Mouse (Mus musculus) spleen, adult 2 months (tissue): ENCODE data around the gene Zfhx3.

ENCODE experiments used
- CTCF ChIP-seq: fragments of 200-500 bp; IDR thresholded peaks from 2 replicates; pipeline ENCODE4 v1.5.1; 2011; ENCODE audit warnings: mild to moderate bottlenecking, inconsistent platforms; ENCODE audit not compliant: insufficient read depth, insufficient read length, insufficient replicate concordance; ENCODE audit errors: extremely low read depth
- POLR2A ChIP-seq: fragments of 200-500 bp; IDR thresholded peaks from 2 replicates; pipeline ENCODE4 v1.6.1; 2011; ENCODE audit warnings: low read depth, low read length, inconsistent platforms

- TF ChIP-seq CTCF (no peak), POLR2A (no peak)
Measured at GRCm38 (mm10) chr8:108990537-108990936, 1048.1 kb downstream of the Zfhx3 start.
